Mouse (Mus musculus): ENCODE measurements at regions not wholly inside any gene's neighbourhood (a gene's known extent, or its start where the extent isn't known, plus 50 kb on each side); places are given as distances from the start of the nearest gene placed in this dataset.

GRCm38 (mm10) chr11:86881710-86882109 is 74.2 kb upstream of the Dhx40 start:
- Histone ChIP-seq H3K27ac (ENCODE audit: low read depth) (no peak overlapping the region), H3K4me1 (ENCODE audit: insufficient read depth) (no peaks in the 10 kb centered on the region), H3K9ac (no peak overlapping the region), H3K4me2 (no peak overlapping the region), H3K4me3 (ENCODE audit: low read depth, low read length) (no peak overlapping the region), H3K9me3 (ENCODE audit: low read depth, low read length) (no peaks in the 10 kb centered on the region), H3K27me3 (ENCODE audit: insufficient read depth, low read length) (no peaks in the 10 kb centered on the region), H3K36me3 (ENCODE audit: insufficient read depth) (no peaks in the 10 kb centered on the region)
- no peak for ATAC-seq (ENCODE audit: insufficient read depth)
- no peak for DNase-seq
- TF ChIP-seq CTCF (IDR thresholded peaks at IDR 0.05; ENCODE audit: low read depth): peak; percentile 28

GRCm38 (mm10) chr11:86879356-86879905 is 71.9 kb upstream of the Dhx40 start:
- Histone ChIP-seq H3K9me3 (ENCODE audit: low read depth, low read length) (no peaks in the 10 kb centered on the region), H3K4me3 (ENCODE audit: low read depth, low read length) (no peak overlapping the region), H3K9ac (no peak overlapping the region), H3K36me3 (ENCODE audit: insufficient read depth) (no peaks in the 10 kb centered on the region), H3K27ac (ENCODE audit: low read depth) (no peak overlapping the region), H3K4me1 (ENCODE audit: insufficient read depth) (no peaks in the 10 kb centered on the region), H3K27me3 (ENCODE audit: insufficient read depth, low read length) (no peaks in the 10 kb centered on the region), H3K4me2 (no peak overlapping the region)
- 56% methylated on average over 6 of the region's 6 CpGs for WGBS
- DNase-seq (no peak), ATAC-seq (ENCODE audit: insufficient read depth) (no peak)
- no peak for TF ChIP-seq CTCF (IDR thresholded peaks at IDR 0.05; ENCODE audit: low read depth)

DNA sequence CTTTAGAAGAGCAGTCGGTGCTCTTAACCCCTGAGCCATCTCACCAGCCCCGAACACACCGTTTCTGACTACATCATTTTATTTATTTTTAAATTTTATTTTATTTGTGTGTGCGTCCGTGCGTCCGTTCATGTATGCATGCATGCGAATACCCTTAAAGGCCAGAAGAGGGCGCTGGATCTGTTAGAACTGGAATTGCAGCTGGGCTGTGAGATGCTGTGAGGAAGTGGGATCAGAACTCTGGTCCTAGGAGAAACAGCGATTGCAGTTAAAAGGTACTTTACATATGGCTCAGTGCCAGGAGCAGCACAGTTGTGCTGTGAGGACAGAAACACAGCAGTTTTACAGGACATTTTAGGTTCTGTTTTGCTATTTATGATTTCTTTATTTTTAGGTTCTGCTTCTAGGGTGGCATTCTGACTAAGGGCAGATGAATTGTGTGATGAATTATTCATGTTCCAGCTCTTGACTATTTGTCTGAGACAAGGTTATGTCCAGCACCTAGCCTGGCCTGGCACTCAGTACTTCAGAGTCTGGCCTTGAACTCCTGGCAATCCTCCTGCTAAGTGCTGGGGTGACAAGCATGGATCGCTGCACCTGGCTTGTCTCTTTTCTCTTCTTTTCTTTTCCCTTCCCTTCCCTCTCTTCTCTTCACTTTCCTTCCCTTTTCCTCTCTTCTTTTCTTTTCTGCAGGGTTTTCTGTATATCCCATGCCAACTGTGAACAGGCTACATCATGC is 71.0 kb upstream of the Dhx40 start:
- no peaks in the 10 kb centered on the region for H3K27me3 ChIP-seq (ENCODE audit: insufficient read depth, low read length)
- H3K9me3 ChIP-seq (ENCODE audit: low read depth, low read length): no peaks in the 10 kb centered on the region
- no peak for DNase-seq
- 83% methylated on average over 11 of the region's 11 CpGs for WGBS
- no peaks in the 10 kb centered on the region for H3K36me3 ChIP-seq (ENCODE audit: insufficient read depth)
- TF ChIP-seq CTCF (IDR thresholded peaks at IDR 0.05; ENCODE audit: low read depth): peak; percentile 50
- H3K4me1 ChIP-seq (ENCODE audit: insufficient read depth): no peaks in the 10 kb centered on the region
- H3K27ac ChIP-seq (ENCODE audit: low read depth): no peak overlapping the region
- H3K9ac ChIP-seq: no peak overlapping the region
- no peak overlapping the region for H3K4me3 ChIP-seq (ENCODE audit: low read depth, low read length)
- H3K4me2 ChIP-seq: no peak overlapping the region
- no peak for ATAC-seq (ENCODE audit: insufficient read depth)

- H3K4me3 ChIP-seq (ENCODE audit: low read depth, low read length): no peak overlapping the region
- no peak for TF ChIP-seq CTCF (IDR thresholded peaks at IDR 0.05; ENCODE audit: low read depth)
- no peak overlapping the region for H3K4me2 ChIP-seq
- no peak overlapping the region for H3K27ac ChIP-seq (ENCODE audit: low read depth)
- DNase-seq (no peak), ATAC-seq (ENCODE audit: insufficient read depth) (no peak)
- H3K4me1 ChIP-seq (ENCODE audit: insufficient read depth): no peaks in the 10 kb centered on the region
- H3K9ac ChIP-seq: no peak overlapping the region
- no peaks in the 10 kb centered on the region for H3K36me3 ChIP-seq (ENCODE audit: insufficient read depth)
- no peaks in the 10 kb centered on the region for H3K9me3 ChIP-seq (ENCODE audit: low read depth, low read length)
- WGBS: 37% methylated on average over 8 of the region's 8 CpGs
- H3K27me3 ChIP-seq (ENCODE audit: insufficient read depth, low read length): no peaks in the 10 kb centered on the region
These were observed 69.0 kb upstream of the Dhx40 start for GRCm38 (mm10) chr11:86876509-86876908.

GRCm38 (mm10) chr11:86875738-86876137 is 68.2 kb upstream of the Dhx40 start:
- no peak overlapping the region for H3K4me3 ChIP-seq (ENCODE audit: low read depth, low read length)
- no peaks in the 10 kb centered on the region for H3K4me1 ChIP-seq (ENCODE audit: insufficient read depth)
- no peaks in the 10 kb centered on the region for H3K27me3 ChIP-seq (ENCODE audit: insufficient read depth, low read length)
- ATAC-seq (ENCODE audit: insufficient read depth) (no peak), DNase-seq (no peak)
- H3K9me3 ChIP-seq (ENCODE audit: low read depth, low read length): no peaks in the 10 kb centered on the region
- no peak overlapping the region for H3K27ac ChIP-seq (ENCODE audit: low read depth)
- H3K36me3 ChIP-seq (ENCODE audit: insufficient read depth): no peaks in the 10 kb centered on the region
- peak; percentile 29; the same call in 1 of the 2 replicates for TF ChIP-seq CTCF (IDR thresholded peaks at IDR 0.05; ENCODE audit: low read depth)
- no peak overlapping the region for H3K4me2 ChIP-seq
- 83% methylated on average over 1 of the region's 1 CpGs for WGBS
- no peak overlapping the region for H3K9ac ChIP-seq

GRCm38 (mm10) chr11:86874666-86875295 is 67.2 kb upstream of the Dhx40 start:
- no peaks in the 10 kb centered on the region for H3K9me3 ChIP-seq (ENCODE audit: low read depth, low read length)
- H3K36me3 ChIP-seq (ENCODE audit: insufficient read depth): no peaks in the 10 kb centered on the region
- WGBS: 44% methylated on average over 12 of the region's 12 CpGs
- peak; percentile 59 for DNase-seq
- no peak overlapping the region for H3K4me2 ChIP-seq
- no peaks in the 10 kb centered on the region for H3K27me3 ChIP-seq (ENCODE audit: insufficient read depth, low read length)
- no peak overlapping the region for H3K27ac ChIP-seq (ENCODE audit: low read depth)
- H3K4me3 ChIP-seq (ENCODE audit: low read depth, low read length): no peak overlapping the region
- H3K9ac ChIP-seq: no peak overlapping the region
- peak; percentile 64 for TF ChIP-seq CTCF (IDR thresholded peaks at IDR 0.05; ENCODE audit: low read depth)
- no peaks in the 10 kb centered on the region for H3K4me1 ChIP-seq (ENCODE audit: insufficient read depth)
- peak; percentile 35; the same call in 1 of the 2 replicates for ATAC-seq (ENCODE audit: insufficient read depth)

GRCm38 (mm10) chr11:86873406-86873700 is 65.8 kb upstream of the Dhx40 start:
- H3K4me3 ChIP-seq (ENCODE audit: low read depth, low read length): no peak overlapping the region
- TF ChIP-seq CTCF (IDR thresholded peaks at IDR 0.05; ENCODE audit: low read depth): no peak
- DNase-seq: no peak
- no peak for ATAC-seq (ENCODE audit: insufficient read depth)
- H3K4me1 ChIP-seq (ENCODE audit: insufficient read depth): no peaks in the 10 kb centered on the region
- 63% methylated on average over 1 of the region's 1 CpGs for WGBS
- no peaks in the 10 kb centered on the region for H3K27me3 ChIP-seq (ENCODE audit: insufficient read depth, low read length)
- peak overlapping the region; percentile 15 for H3K27ac ChIP-seq (ENCODE audit: low read depth)
- no peak overlapping the region for H3K9ac ChIP-seq
- no peak overlapping the region for H3K4me2 ChIP-seq
- no peaks in the 10 kb centered on the region for H3K36me3 ChIP-seq (ENCODE audit: insufficient read depth)
- H3K9me3 ChIP-seq (ENCODE audit: low read depth, low read length): no peaks in the 10 kb centered on the region

All from lung, embryonic 14.5 days (tissue).